Mouse (Mus musculus) E14TG2a.4 (cell line): Measurements from ENCODE around the gene Kcnmb2.

ENCODE experiments used
- CTCF ChIP-seq: conservative IDR thresholded peaks from 2 replicates; pipeline ENCODE4 v1.5.1; 2014; ENCODE audit warnings: low read length
- NANOG ChIP-seq: IDR thresholded peaks from 2 replicates; pipeline ENCODE4 v1.6.1; 2014; ENCODE audit warnings: borderline replicate concordance, low read length, mixed read lengths
- POU5F1 ChIP-seq: IDR thresholded peaks from 2 replicates; pipeline ENCODE4 v1.6.1; 2014; ENCODE audit warnings: low read length, borderline replicate concordance

- TF ChIP-seq CTCF, result no peak
- no peak for TF ChIP-seq NANOG
- TF ChIP-seq POU5F1, result no peak
Measured at GRCm38 (mm10) chr3:32052596-32052995, 150.3 kb downstream of the Kcnmb2 start.
